Mouse (Mus musculus): Measurements from ENCODE around the gene Chst15. TPM values are rescaled to one million over a fixed set of nuclear protein-coding genes. Genes with fewer than 3 reads are reported as not detected.
A peak's percentile ranks its signal among the peaks of the same experiment; 100 is the strongest.

Gene Chst15
- total RNA-seq, 1 experiment from 2014 or later = 14.9 TPM

DNA sequence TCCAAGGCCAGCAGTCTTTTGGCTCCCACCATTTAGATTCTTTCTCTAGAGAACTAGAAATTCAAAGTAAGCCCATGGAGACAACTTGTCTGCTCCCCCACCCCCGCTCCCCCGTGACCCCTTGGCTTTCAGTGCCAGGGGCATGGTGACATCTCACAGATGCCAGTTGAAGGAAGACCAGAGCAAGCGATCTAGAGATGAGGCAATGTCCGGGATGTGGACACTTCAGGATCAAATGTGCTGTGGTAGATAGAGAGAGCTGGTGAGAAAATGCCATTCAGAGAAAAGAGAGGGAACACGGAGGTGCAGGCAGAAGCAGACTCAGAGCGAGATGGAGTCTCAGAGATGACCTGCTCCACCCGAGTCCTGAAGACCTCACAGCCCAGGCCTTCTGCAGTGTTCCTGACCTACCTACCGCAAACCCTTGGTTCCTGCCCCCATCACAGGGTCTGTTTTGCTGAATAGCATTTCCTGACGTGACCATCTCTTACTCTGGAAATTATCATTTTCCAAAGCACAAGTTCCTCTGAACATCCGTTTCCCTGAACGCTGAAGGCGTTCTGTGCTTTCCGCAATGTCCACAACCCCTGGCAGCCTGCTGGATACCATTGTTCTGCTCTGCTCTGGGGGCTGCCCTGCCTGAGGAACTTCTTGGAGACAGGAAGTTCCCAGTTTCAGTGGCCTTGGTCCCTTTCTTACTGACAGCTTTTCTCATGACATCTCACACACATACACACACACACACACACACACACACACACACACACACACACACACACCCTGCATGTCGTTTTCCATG is 22.2 kb upstream of the Chst15 start:
- peak in 1 of 2 experiments; percentile 33; a peak in 1 of 4 replicates for ATAC-seq (replicated peaks in 1 of 2; ENCODE audit: insufficient read depth in 1 of 2, low FRiP score in 2 of 2, low TSS enrichment in 1 of 2, low read depth in 1 of 2, poor library complexity in 2 of 2, severe bottlenecking in 2 of 2)

DNA sequence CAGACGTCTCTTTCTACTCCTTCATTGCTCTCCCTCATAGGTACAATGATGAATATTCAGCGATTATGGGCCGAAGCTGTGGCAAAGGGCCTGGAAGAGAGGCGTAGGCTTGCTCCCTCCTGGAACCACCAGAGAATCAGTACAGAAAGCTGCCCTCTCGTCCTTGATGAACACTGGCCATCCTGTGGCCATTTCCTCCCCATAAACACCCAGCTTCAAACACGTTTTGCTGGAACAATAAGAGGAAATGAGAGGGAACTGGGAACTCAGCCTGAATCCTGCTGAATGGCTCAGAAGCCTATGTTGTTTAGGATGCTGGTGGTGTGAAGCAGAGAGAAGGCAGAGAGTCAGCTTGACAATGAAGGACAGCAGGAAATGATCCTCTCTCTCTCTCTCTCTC is 21.3 kb upstream of the Chst15 start:
- ATAC-seq (replicated peaks in 1 of 2; ENCODE audit: insufficient read depth in 1 of 2, low FRiP score in 2 of 2, low TSS enrichment in 1 of 2, low read depth in 1 of 2, poor library complexity in 2 of 2, severe bottlenecking in 2 of 2) = no peak

DNA sequence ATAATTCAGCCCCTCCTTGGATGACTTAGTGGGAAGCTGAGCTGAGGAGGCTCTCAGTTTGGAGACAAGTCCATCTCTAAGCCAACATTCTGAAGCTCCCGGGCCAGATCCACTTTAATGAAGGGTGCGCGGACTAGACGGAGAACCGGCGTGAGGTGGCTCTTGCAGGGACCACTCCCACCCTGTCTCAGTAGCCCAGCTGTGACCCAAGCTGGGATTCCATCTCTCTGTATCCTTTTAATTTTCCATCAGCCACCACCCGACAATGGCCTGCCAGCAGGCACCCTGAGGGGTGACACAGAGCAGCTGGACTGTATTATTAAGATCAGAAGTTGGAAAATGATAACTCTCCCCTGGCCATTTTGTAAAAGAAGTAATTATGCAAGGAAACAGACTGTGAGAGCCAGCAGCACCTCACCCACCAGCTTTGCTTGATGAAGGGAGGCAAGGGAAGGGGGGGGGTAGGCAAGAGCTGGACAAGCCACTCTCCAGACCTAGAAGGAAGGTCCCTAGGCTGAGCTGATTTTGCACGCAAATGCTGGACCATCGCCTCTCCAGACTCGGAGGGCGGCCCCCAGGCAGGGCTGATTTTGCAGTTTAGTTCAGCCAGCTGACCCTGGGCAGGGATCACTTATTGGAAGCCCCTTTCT is 20.4 kb upstream of the Chst15 start:
- no peak for ATAC-seq (replicated peaks in 1 of 2; ENCODE audit: insufficient read depth in 1 of 2, low FRiP score in 2 of 2, low TSS enrichment in 1 of 2, low read depth in 1 of 2, poor library complexity in 2 of 2, severe bottlenecking in 2 of 2)

DNA sequence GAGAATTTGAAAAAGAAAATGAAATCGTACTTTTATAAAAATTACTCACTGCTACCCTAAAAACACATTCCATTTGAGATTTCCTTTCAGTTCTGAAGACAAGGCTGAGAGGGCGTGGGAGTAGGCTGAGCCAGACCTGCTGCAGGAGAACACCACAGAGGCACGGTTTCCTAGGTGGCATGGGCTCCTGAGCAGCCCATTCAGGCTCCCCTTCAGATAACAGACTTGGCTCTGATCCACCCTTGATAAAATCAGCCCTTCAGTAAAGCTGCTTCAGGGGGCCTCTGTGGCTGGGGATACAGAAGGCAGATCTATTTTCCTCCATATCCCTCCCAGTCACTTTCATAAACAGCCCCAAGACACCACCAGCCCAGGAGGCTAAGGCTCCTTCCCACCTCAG is 19.8 kb upstream of the Chst15 start:
- ATAC-seq (replicated peaks in 1 of 2; ENCODE audit: insufficient read depth in 1 of 2, low FRiP score in 2 of 2, low TSS enrichment in 1 of 2, low read depth in 1 of 2, poor library complexity in 2 of 2, severe bottlenecking in 2 of 2) = 0 out of 4 replicates have a peak, but pooled peaks have one; percentile 23 to 38

DNA sequence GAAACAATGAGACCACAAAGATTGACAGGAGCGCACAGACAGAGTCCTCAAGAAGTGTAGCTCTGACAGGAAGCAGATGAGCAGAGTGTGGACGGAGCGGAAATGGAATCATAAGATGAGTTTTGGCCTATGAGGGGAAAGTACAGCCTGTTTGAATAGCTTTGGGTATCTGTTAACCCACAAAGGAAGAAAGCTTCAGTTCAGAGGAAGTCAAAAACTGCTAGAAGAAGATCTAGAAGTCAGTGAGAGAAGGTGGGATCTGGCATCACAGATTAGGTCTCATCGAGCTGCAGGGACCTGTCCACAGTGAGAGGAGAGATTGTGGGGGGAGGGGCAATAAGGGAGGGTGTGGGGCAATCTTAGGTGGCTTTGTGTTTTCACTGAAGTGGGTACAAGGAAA is 18.3 kb upstream of the Chst15 start:
- peak; percentile 19 to 63; a peak in 1 of 4 replicates for ATAC-seq (replicated peaks in 1 of 2; ENCODE audit: insufficient read depth in 1 of 2, low FRiP score in 2 of 2, low TSS enrichment in 1 of 2, low read depth in 1 of 2, poor library complexity in 2 of 2, severe bottlenecking in 2 of 2)

DNA sequence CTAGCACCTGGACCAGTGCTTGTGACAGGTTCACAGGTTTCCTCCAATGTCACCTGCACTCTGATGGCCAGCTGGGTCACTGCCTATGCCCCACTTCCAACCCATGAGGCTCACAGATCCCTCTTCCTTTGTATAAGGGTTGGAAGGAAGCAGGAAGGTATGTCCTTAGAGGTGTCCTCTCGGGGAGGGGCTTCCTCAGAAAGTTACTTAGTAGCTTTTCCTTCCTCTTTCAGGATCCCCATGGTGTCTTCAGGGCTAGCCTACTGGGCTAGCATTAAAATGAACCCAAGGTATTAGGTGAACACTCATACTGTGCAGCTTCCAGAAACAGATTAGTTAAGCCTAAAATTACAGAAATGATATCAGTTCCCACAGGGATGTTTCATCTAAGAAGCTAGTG is 16.1 kb upstream of the Chst15 start:
- peak in 1 of 2 experiments; percentile 31; a peak in 1 of 4 replicates for ATAC-seq (replicated peaks in 1 of 2; ENCODE audit: insufficient read depth in 1 of 2, low FRiP score in 2 of 2, low TSS enrichment in 1 of 2, low read depth in 1 of 2, poor library complexity in 2 of 2, severe bottlenecking in 2 of 2)

DNA sequence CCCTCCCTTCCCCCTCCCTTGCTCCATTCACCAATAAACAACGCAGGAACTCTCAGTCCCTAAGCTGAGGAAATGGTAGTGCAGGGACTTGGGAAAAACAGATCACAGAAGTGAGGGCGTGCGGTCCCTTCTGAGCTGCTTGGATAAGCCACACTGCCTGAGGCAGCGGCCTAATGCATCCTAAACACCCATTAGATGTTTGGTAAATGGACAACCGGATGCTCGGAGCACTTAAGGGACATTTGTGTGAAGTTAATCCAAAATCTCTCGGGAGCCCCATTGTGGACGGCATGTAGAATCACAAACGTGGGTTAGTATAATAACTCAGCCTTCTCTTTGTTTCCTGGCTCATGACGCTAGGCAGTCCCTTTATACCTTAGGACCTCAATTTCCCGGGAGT is 15.1 kb upstream of the Chst15 start:
- no peak for ATAC-seq (replicated peaks in 1 of 2; ENCODE audit: insufficient read depth in 1 of 2, low FRiP score in 2 of 2, low TSS enrichment in 1 of 2, low read depth in 1 of 2, poor library complexity in 2 of 2, severe bottlenecking in 2 of 2)

DNA sequence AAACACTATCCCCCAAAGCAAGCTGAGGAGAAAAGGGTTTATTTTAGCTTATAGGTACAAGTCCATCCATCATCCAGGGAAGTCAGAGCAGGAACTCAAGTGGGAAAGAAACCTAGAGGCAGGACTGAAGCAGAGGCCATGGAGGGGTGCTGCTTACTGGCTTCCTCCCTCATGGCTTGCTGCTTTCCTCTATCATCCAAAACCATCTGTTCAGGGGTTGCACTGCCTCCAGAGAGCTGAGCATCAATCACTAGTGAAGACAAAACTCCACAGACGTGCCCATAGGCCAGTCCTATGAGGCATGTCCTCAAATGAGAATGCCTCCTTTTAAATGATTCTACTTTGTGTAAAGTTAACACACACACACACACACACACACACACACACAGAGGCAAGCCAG is 13.2 kb upstream of the Chst15 start:
- ATAC-seq (replicated peaks in 1 of 2; ENCODE audit: insufficient read depth in 1 of 2, low FRiP score in 2 of 2, low TSS enrichment in 1 of 2, low read depth in 1 of 2, poor library complexity in 2 of 2, severe bottlenecking in 2 of 2) = no peak

DNA sequence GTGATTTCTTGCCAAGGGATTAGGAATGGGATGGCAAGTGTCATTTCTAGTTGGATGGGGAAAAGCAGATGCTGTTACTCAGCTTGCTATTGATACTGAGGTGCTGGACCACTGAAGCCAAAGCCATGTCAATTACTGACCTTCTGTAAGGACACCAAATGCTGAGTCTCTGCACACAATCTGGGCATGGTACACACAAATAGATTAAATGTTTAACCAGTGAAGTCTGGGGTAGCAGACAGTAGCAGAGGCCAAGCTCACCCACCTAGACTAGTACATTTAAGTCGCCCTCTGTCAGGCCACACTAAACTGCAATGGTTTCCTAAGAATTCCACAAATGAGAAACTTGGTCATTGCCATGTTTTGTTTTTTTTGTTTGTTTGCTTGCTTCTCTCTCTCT is 11.6 kb upstream of the Chst15 start:
- ATAC-seq (replicated peaks in 1 of 2; ENCODE audit: insufficient read depth in 1 of 2, low FRiP score in 2 of 2, low TSS enrichment in 1 of 2, low read depth in 1 of 2, poor library complexity in 2 of 2, severe bottlenecking in 2 of 2) = no peak

DNA sequence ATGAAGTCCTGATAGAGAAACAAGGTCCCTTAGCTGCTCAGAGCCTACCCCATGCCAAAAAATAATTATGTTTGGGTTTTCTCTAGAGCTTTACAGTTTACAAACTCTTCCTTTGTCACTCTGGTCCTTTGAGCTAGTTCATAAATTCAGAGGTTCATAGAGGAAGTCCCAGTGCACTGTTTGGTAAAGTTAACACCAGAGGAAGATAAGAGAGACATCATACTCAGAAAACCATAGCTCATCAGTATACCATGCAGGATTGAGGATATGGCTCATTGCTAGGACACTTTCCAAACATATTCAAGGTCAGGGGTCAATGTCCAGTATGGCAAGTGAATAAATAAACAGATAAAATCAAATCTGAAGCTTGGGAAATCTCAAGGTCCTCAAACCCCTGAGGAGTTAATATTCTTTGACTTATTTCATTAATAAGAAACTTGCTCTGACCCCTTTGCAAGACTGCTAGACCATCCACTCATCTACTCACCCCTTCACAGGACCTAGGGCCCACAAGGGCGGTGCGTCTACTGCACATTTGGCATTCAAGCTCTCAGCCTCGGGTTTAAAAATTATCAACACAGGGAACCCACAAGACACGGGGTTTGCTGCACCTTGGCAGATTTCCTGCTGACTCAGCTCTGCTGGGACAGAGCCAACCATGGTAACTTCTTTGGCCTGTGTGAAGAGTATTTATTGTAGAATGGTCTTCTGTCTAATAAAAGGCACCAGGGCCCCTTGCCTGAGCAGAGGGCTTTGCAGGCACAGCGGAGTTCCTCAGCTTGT is 8.7 kb upstream of the Chst15 start:
- ATAC-seq (replicated peaks in 1 of 2; ENCODE audit: insufficient read depth in 1 of 2, low FRiP score in 2 of 2, low TSS enrichment in 1 of 2, low read depth in 1 of 2, poor library complexity in 2 of 2, severe bottlenecking in 2 of 2) = peak; percentile 63 to 72

DNA sequence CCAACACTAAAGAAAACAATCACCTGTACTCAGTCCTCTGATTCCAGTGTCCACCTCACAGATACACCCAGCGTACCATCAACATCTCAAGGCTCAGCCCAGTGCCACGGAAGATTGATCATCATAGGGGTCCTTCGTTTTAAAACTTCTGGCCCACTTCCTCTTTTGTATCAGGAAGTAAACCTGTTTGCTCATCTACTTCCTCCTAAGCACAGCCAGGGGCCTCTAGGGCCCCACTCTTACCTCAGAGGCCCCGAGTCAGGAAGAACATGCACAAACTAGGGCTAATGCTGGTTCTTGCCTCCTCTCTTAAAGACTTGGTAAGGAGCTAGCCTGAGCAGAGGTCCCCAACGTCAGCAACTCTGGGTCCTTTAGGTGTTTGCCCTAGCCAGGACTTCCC is 6.4 kb upstream of the Chst15 start:
- peak; percentile 83 to 90 for ATAC-seq (replicated peaks in 1 of 2; ENCODE audit: insufficient read depth in 1 of 2, low FRiP score in 2 of 2, low TSS enrichment in 1 of 2, low read depth in 1 of 2, poor library complexity in 2 of 2, severe bottlenecking in 2 of 2)

DNA sequence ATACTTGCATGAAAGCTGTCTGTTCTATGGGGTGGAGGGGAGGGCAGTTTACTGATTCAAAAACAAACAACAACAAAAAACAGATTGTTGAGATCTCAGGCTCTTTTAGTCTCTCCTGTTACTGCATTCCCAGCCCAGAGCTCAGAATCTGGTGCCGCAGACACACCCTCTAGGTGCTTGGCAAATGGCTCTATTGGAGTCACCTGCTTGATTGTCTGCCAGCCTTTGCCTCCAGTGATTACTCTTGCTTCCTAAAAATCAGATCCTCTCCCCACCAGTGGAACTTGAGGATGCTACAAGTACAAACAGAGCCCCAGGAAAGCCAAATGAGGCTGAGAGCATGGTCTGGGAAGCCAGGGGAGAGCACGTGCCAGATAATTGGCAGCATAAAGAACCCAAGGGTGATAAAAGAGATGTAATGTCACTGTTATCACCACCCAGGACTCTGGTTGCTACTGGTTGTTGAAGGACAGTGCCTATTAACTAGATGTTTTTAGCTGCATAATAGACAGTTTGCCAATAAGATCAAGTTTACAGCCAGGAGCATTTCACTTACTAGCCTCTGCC is 4.4 kb upstream of the Chst15 start:
- ATAC-seq (replicated peaks in 1 of 2; ENCODE audit: insufficient read depth in 1 of 2, low FRiP score in 2 of 2, low TSS enrichment in 1 of 2, low read depth in 1 of 2, poor library complexity in 2 of 2, severe bottlenecking in 2 of 2) = no peak

DNA sequence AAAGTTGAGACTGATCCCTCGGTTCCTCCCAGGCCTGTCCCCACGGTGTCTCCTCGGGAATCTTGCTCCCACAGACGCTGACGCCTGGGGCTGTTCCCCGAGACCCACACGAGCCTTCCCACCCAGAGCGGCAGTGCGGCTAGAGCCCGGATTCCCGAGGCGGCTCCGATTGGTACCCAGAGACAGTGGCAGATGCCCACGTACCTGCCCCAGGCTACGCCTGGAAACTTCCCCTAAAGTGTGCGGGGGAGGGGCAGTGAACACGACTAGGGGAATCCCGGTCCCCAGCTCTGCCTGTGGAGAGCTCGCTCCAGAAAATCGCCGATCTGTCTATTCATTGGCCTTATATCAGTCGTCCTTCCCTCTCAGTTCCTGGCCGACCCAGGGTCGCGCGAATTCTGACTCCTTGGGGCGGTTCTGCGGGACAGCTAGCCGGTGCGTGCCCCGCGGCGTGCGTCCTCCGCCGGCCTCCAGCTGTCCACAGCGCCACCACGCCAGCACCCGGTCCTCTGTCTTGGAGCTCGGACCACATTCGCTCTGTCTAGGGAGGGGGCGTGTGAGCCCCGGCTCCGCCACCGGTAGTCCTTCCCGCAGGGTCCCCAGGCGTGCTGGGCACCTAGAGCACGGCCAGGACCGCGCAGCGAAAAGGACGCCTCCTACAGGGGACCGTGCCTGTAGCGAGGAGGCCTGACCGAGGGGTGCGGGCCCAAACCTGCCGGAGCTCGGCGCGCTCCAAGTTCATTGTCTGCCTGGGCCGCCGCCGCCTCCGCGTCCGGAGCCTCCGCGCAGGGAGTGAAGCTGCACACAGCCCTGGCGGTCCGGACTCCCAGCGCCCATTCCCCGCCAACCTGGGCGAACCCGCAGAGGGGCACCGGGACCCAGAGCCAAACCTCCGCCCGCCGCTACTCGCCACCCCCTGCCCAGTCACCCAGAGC is 660 bp downstream of the Chst15 start:
- ATAC-seq (replicated peaks in 1 of 2; ENCODE audit: insufficient read depth in 1 of 2, low FRiP score in 2 of 2, low TSS enrichment in 1 of 2, low read depth in 1 of 2, poor library complexity in 2 of 2, severe bottlenecking in 2 of 2) = peak; percentile 26 to 35; a peak in 3 of 4 replicates

DNA sequence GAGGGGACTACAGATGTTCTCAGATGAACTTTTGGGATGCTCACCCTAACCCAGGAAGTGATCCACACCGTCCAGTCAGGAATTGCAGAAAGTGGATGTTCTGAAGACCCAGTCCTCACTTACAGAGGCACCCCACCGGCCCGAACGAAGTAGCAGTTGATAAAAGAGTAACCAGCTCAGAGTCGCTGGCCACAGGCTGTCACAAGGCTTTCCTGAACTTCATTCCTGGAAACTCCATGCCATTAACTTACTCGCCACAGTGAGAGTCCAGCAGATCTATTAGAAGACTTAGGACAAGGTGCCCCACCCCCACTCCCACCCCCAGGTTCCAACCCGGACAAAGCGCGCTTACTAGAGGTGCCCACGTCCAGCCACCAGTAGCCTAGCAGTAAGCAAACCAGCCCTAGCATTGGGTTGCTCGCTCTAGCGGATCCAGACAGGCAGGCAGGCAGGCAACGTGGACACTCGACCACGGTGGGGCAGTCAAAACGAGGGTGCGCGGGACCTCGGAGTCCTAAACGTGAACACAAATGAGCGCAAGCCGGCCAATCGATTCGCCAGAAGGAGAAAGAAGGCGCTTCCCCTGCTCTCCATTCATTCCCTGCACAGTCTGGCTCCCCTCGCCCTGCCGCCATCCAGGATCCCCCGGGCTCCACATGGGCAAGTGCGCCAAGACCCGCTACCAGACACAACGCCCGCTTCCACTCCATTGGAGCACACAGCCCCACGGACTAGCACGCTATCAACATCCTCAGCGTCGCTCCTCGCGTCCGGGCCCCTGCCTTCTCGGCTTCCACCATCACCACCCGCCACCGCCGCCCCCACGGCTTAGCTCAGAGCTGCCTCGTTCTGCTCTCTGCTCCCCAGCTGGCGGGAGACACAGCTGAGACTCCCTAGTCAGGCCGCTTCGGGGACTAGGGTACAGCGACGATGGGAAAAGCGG is 1.6 kb downstream of the Chst15 start:
- peak; percentile 54 to 64 for ATAC-seq (replicated peaks in 1 of 2; ENCODE audit: insufficient read depth in 1 of 2, low FRiP score in 2 of 2, low TSS enrichment in 1 of 2, low read depth in 1 of 2, poor library complexity in 2 of 2, severe bottlenecking in 2 of 2)

DNA sequence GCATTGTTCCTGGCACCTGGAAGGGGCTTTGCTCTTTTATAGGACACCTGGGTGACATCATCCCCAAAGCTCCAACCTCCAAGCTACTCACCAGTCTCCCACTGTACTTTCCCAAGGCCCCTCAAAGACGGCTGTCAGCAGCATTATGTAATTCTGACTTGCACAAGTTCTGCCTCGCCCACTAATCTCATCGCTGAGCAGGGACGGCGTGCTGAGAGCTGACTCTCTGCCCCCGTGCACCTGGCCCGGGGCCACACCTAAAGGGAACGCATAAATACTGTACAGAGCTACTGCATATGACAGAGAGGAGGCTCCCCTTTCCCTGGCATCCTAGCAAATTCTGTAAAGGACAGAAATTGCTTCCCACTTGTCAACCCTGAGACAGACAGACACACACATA is 4.6 kb downstream of the Chst15 start:
- no peak for ATAC-seq (replicated peaks in 1 of 2; ENCODE audit: insufficient read depth in 1 of 2, low FRiP score in 2 of 2, low TSS enrichment in 1 of 2, low read depth in 1 of 2, poor library complexity in 2 of 2, severe bottlenecking in 2 of 2)

All from hematopoietic stem cell, adult 5-6 weeks (primary cell).